Mouse (Mus musculus) spleen, postnatal 10 days (tissue): ENCODE data around the gene Tmem108.

Experiments used
- DNase-seq, 2 experiments: peaks; one replicate each; pipeline ENCODE4 v3.0.0; 2021 to 2022; ENCODE audit warnings: low spot score in 2 of 2

Gene Tmem108

DNA sequence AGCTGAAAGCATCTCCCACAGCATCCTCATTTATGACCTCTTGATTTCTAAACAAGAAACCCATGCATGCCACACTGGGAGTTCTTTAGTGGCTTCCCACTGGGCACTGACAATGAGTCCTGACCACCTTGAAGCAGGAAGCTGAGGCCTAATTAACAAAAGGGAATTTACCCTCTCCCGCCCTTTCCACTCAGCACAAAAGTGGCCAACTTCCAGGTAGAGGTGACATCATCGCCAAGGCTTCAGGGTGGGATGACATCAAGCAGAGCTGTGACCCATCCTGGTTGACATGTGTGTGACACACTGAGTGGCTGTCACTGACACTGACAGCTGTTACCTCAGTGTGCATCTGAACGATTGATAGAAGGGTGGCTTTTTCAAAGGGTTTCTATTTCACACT, 124.8 kb downstream of the Tmem108 start:
- no peak for DNase-seq

DNA sequence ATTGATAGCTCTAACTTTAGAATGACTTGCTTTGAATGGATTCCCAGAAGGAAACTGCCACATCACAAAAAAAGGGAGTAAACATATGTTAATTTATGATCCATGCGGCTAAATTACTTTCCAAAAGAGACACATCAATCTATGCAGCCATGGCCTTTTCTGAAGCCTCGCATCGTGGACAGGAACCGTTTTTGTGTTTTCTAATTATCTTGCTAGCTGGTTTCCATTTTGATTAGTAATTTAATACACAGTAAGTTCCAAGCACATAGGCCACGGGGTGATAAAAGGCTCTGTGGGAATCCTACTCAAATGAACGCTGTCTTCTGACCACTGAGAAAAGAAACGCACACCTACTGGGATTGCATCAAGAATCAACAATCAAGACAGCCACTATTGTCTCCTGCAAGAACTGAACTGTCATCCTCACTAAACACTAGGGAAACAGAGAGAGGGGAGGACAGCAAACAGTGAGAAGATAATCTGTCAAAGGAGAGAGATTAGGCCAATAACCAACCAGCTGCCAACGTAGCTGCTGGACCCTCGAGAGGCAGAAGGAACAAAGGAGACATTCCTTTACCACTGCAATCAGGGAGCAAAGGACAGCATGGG, 132.7 kb downstream of the Tmem108 start:
- no peak for DNase-seq

DNA sequence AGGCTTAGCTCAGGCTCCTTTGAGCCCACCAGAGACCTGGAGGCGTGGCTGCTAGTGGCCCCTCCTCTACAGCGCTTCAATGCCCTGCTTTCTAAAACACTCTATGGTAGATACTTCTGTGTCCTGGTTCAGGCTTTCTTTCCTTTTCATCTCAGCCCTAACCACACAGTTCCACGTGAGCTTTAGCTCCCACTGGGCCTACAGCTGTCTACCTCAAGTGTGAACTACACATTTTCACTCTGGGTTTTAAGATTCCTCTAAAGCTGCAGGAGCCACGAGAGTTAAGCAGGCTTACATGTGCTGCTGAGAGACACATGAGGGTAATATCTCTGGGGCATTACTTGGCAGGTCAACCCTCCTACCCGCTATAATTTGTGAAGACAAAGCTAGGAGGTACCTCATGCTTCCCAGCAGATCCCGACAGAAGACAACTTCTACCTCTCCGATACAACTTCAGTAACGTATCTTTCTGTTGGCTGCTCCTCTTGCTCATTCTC, 134.2 kb downstream of the Tmem108 start:
- DNase-seq = no peak

DNA sequence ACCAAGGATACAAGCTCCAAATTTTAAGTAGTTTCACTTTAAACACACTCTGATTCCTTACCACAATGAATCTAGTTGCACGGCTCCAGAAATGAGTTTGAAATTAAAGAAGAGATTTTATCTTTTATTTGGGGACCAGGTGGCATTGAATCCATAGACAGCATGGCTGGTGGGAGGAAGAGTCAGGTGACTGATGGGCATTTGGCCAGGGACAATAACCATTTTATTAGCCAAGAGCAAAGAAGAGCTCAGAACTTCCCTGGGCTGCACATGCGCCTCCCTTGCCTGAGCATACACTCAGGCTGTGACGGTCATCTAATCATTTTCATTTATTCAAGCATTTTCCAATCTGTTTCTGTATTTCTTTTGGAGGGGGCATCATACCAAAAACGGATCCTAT, 135.5 kb downstream of the Tmem108 start:
- DNase-seq = no peak

DNA sequence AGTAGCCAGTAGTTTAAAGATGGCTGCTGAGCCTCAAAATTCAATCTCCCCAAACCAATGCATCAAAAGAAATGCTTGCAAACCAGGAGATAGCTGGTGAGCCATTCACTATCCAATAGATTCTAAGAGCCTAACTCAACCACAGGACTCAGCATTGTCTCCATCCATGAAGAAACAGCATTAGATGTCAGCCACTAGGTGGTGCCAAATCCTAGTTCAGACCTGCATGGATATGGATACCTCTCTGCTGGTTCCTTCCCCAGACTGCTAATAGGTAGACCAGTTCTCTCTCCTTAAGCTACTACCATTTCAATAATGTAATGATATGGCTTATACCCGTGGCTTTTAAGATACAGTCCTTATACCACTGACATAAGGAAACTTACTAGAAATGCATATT, 137.0 kb downstream of the Tmem108 start:
- peak in 1 of 2 experiments; percentile 71 for DNase-seq

DNA sequence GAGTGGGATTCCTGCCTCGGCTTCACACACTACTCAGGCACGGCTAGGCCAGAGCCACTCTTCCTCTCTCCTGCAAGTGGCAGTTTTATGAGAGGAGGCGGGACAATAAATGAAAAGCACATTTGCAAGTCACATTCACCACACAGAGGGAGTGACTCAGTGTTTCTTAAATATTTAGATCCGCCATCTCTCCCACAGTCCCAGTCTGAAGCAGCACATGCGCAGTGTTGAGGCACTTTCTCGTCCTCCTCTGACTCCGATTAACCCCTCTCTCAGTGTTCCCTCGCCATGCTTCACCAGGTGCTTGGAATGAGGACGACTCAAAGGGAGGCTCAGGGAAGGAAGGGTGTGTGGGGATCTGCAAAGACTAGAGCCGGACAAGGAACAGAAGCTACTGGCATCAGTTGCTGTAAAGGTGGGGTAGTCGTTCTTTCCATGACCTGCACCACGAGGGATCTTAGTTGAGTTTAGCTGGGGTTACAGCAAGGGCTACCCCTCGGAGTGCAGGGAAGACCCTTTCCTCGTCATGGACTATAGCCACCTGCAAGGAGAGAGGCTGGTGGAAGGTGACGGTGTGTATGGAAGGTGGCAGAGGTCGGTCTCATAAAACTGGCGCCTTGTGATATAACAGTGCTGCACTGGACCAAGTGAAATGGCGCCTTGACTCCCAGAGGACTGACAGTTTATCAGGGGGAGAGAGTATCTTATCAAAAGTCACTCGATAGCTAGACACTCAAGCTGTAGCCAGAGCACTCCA, 137.9 kb downstream of the Tmem108 start:
- DNase-seq = no peak

DNA sequence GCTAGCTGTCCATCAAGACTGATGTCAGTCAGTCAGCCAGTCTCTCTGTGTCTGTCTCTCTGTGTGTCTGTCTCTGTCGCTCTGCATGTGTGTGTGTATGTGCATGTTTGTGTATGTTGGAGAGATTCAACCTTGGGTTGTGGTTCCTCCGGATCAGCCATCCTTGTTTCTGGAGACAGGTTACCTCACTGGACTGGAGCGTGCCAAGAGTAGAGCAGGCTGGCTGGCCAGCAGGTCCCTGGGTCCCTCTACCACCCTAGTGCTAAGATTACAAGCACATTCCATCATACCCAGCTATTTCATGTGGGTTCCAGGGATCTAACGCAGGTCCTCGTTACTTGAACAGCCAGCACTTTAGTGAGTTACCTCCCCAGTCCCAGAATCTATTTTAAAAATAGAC, 138.6 kb downstream of the Tmem108 start:
- DNase-seq = no peak

DNA sequence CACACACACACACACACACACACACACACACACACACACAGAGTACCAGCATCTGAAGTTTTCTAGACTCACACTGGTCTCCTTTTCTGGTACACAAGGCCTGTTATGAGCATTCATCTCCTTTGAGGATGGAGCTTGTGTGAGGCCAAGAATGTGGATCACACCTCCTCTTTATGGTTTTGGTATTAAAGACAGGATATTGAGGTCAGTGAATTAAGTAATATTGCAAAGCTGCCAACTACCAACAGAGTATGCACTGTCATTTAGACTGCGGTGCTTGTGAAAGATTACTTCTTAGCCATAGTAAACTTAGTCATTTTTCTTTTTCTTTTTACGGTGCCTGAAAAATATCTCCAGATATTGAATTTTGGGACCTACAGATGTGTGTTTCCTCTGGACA, 139.8 kb downstream of the Tmem108 start:
- DNase-seq = no peak

DNA sequence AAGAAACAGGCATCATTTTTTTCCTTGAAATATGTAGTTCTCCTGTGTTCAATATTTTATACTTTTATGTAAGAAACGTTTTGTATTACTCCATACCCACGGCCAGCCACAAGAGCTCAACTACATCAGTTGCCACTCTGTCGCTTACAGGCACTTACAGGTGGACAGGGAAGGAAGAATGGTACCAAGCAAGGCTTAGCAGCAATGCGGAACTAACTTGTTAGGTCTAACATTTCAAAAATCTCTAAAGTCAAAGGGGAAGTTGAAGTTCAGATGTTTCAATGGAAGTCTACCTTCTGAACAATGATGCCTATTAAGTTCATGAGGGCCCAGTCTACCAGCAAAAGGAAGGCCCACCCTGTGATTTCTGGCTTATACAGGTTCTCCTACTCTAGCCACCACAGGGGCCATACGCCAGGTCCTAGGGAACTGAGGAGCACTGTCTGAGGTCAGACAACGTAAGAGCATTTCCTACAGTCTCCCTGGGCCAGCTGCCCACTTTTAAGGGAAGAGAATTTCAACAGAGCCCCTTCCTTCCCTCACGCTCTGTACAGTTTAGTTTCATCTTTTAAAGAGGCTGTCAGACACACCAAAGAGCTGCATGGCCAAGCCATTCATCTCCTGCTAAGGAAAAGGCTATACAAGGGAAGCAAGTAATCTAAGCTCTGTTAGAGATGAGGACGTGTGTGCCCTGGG, 141.0 kb downstream of the Tmem108 start:
- no peak for DNase-seq

DNA sequence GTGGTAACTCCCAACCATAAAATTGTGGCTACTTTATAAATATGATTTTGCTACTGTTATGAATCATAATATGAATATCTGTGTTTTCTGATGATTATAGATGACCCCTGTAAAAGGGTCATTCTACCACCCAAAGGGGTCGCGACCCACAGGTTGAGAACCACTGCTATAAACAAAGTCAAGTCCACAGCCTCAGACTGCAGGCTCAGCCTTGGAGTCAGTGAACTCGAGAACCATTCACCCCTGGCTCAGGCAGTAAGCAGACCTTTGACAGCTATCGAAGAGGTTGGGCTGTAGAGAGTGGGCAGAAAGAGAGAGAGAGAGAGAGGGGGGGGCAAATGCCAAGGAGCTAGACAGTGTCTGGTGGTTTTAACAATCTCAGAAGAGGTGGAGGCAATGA, 147.4 kb downstream of the Tmem108 start:
- DNase-seq = no peak

DNA sequence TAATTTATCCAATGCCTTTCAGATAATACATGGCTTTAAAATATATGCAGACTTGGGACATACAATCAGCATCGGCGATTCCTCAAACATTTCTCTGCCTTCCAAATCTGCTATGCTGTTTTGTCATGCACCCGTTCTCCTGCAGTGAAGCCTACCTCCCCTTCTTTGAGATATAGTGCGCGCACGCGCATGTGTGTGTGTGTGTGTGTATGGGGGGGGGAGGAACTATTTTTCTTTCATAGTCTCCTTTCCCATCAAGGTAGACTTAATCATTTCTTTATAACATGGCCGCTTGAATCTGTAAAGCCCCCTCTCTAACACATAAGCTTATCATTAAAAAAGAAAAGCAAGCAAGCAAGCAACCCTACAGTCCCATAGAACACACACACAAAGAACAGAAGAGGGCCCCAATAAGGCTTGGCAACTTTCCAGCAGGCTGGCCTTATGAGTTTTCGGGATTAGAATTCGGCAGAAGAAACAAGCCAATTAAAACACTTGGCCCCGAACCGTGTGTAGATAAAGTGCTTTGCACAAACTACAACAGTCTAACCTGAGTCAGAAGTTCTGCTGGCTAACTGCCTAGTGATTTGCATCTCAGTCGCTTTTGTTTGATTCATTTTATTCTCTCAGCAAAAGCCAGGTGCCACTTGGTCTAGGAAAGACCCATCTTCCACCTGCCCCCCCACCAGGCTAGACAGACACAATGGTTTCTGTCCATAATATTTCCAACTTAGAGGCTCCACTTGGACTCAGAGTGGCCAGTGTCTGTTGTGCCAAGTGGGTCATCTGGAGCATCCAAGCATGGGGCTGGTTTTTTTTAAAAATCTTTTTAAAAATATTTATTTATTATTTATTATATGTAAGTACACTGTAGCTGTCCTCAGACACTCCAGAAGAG, 153.2 kb downstream of the Tmem108 start:
- no peak for DNase-seq

DNA sequence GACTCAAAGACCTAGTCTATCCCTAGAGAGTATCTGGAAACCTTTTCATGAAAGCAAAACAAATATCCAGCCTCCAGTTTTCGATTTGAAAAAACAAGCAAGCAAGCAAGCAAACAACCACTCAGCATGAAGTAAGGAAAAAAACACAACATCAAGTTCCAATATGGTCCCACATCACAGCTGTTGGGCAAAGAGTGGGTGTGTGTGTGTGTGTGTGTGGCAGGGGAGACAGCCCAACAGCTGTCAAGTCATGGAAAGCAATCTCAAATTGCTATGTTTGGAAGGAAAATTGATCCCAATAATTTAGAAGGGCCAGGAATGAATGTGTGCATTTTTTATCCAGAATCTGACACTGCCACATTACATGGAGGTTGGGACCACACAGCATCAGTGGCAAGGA, 155.6 kb downstream of the Tmem108 start:
- DNase-seq = no peak

DNA sequence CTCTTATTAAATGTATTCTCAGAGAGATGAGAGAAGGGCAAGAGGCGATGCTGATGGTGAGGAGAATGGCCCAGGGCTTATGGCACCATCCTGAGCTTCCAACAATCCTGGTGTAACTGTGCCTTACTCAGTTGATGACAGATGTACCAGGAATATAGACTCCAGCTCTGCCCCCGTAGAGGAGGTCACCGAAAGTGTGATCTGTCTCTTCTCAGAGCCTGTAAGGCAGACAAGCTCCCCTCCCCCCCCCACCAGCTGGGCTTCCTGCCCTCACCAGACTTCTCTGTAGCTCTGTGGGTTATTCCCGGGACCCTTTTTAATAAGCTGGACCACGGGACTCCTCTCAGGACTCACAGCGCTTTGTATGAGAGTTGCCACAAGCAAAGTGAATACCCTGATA, 157.8 kb downstream of the Tmem108 start:
- no peak for DNase-seq

DNA sequence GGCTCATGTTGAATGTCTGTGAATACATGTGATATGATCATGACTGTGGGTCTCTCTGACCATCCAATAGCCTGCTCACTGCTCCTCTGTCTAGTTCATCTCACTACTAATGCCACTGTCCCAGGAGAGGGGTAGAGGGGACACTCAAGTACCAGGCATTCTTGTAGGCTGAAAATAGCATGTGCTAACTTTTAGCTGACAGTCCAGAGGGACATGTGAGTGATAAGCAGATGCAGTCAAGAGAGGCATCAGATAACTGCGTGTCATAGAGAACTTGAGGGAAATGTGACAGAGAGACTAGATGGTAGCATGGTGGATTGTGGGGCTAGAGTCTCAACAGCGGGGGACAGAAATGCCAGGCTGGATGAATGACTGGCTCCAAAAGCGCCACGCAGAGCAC, 159.8 kb downstream of the Tmem108 start:
- DNase-seq = no peak

DNA sequence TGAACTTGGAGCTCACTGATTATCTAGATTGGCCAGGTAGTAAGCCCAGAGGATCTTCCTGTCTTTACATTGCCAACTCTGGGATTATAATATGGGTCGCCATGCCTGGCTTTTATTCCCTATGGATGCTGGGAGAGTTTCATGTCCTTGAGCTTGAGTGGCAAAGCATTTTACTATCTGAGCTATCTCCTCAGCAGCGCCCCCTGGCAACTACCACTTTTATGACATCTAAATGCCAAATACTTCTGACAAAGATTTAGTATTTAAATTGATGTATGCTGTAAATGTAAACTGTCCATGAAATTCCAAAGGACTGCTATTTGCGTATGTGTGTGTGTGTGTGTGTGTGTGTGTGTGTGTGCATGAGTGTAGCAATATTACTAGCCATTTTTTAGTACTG, 160.8 kb downstream of the Tmem108 start:
- peak in 1 of 2 experiments; percentile 37 for DNase-seq

DNA sequence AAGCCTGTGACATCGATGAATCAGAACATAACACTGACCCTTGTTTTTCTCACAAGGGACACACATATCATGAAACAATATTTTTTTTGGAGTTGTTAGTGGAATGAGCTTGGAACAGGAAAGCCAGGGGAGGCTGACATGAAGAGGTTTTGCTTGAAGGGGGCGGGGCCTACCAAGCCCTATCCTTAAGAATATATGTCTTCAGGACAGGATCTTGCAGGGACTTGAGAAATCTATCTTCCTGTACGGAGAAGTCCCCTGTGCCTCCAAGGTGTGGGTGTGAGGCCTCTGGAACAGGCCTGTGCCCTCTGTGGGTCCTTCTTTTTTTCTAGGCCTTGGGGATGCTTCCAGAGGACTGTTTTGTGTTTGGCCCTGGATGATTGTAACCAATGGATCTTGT, 161.7 kb downstream of the Tmem108 start:
- no peak for DNase-seq

DNA sequence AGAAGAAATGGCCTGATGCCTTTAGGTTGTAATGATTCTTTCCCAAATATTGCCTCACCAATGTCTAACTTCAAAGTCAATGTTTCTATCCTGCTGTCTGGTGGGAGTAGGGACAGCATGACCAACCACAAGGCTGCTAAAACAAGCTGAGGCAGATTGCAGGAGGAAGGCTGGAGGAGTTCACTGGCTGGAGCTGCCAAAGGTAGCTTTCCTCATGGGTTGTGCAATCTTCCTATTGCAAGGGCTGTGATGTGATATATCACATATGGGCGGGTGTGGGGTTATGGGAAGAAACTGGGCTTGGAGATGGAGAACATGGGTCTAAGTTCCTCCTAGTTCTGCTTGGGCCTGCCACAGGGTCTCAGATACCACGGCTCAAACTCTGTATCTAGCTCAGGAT, 163.8 kb downstream of the Tmem108 start:
- DNase-seq = no peak

DNA sequence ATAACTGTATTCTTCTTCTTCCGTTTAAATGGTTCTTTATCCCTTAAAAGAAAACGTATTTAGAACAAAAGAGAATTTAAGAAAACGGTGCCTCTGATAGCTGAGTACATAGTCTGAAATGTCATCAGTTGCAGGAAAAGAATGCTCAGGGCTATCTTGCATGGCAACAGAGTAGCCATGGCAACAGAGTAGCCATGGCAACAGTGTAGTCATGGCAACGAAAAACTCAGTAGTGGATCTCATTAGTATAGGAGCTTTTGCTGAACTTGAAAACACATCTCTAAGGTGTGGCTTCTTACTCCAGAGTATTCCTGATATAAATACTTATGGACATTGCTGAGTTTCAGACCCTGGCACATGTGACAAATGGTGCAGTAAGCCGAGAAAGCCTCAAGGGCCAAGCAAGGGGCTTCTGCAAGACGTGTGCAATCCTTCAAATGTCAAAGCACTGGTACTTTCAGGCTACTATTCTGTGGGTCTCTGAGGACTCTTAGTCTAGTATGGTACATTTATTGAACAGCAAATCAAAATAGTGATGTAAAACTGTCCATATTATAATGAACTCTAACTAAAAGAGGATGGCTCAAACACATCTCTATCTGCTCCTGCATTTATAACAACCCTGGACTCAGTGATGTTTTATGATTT, 166.3 kb downstream of the Tmem108 start:
- DNase-seq = no peak

DNA sequence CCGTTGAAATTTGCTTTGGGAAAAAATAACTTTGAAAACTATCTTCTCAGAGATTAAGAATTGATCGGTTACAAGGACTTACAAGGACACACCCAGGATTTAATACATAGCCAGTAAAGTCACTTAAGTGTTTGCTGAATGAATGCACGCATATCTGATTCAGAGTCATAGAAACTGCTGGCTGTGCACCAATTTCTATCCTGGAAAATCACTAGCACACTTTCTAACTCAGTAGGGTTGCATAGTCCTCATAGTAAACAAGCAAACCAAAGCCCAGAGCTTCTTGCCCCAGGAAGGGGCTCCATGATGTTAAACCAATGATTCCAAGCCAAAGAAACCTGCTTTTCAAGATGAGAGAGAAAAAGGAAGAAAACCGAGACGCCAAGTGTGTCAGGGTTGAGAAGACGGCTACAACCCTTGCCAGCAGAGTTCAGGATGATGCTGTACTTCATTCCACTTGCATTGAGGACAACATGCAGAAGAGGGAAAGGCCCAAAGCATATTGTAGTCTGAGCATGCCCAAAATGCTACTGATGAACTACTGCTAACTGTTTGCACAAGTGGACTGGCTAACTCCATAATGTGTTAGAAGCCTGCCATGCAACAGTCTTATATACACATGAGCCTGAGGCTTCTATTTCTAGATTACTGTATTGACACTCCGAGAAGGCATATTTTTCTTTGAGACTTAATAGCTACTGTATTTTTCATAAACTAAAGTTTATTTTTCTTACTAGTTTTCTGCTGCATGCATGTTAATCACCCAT, 167.0 kb downstream of the Tmem108 start:
- no peak for DNase-seq

DNA sequence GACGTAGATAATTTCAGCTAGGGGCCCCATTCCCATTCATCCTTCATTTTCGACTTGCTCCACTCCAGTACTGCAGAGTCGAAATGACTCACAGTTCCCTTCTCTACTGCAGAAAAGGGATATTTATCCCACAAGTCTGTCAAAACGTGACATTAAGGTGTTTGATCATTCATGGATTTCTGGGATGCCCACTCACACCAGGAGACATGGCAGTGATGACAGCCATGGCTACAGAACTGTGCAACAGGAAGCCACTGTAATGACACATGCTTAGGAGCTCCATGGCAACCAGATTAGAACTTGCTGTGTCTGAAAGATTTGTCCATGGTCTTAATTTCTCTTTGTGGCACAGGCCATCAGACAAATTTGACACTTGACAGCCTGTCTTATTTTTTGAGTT, 168.6 kb downstream of the Tmem108 start:
- no peak for DNase-seq

DNA sequence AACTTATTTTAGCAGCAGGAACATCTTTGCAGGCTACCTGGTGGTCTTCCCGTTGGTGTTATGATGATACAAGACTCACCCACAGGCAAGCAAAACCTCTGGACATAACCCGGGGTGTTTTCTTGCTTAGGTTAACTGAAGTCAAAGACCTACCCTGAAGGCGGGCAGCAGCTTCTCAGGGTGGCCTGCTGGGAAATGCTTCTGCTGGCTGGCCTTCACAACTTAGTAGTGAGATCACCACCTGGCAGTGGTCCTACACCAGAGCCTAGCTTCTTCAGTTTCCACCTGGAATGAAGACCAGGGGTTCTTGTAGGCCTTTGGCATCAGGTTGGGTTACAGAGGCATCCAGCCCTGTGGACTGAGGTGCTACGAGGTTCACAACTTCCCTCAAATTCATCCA, 169.7 kb downstream of the Tmem108 start:
- no peak for DNase-seq
